Mouse (Mus musculus): ENCODE results near the gene Nmb.
A peak's percentile ranks its signal among the peaks of the same experiment; 100 is the strongest.

Gene Nmb

DNA sequence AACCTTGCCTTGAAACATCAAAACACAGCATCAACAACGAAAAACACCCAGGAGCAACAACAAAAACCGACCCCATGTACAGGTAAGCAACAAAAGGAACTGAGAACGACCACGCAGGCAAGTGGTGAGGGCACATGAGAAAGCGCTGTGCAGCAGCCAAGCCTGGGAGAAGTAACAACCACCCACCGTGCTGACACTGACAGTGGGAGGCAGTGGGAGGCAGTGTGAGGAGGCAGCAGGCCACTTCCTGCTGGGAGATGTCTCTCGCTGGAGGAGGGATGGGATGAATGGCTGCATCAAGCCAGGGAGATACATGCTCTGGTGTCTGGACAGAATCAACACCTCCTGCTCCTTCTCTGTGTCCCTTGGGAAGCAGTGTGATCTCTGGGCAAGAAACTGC lies 7.7 kb downstream of the Nmb start:
- no peak for DNase-seq

DNA sequence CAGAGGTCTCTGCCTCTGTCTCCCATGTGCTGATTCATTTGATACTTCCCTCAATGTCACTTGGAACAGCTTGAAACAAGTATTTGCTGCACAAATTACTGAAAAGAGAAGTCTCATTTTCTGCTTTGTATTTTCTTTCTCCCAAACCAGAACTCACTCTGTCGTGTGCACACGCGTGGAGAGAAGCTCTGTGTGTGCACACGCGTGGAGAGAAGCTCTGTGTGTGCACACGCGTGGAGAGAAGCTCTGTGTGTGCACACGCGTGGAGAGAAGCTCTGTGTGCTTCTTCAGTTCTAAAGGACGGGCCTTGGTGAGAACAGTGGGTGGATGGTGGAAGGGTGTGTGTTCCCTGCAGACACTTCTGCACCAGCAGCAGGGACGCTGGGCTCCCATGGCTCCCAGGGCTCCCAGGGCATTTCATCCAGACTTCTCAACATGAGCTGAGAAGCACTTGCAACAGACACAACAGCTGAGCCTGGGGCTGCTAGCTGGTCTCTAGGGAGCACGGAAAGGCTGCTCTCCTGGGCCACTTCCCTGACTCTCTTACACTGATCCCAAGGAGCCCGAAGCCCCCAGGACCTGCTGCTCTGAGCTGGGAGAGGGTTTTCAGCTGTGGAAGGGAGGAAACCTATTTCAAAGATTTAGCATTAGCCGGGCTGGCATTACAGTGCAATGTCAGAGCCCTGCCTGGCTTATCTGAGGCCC lies 9.9 kb downstream of the Nmb start:
- DNase-seq = no peak

DNA sequence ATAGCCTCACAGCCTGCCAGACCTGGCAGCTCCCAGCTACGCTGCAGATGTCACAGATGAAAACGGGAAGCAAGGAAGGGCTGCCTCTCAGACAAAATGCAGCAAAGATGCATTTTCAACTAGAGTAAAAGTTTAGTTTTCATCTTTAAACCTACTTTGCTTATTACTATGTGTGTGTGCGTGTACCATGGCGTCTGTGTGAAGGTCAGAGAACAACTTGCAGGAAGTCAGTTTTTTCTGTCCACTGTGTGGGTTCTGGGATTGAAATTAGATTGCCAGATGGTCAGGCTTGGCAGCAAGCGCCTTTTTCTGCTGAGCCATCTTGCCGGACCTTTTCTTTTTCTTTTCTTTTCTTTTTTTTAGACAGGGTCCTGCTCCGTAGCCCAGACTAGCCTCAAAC lies 10.7 kb downstream of the Nmb start:
- DNase-seq = no peak

DNA sequence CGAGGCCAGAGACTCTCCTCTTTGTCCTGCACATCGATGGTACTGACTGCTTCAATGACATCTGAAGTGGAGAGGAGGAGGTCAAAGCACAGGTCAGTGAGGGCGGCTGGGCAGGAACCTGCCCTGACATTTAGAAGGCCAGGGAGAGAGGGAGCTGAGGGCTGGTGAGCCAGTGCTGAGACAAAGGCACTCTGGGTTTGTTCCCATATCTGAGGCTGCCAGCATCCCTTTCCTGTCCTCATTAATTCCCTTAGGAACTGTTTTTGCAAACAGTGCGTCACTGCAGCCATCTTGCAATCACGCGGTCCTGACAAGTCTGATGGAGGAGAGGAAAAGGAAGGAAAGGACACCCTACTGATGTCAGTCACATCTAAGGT lies 11.1 kb downstream of the Nmb start:
- DNase-seq = peak; percentile 52

DNA sequence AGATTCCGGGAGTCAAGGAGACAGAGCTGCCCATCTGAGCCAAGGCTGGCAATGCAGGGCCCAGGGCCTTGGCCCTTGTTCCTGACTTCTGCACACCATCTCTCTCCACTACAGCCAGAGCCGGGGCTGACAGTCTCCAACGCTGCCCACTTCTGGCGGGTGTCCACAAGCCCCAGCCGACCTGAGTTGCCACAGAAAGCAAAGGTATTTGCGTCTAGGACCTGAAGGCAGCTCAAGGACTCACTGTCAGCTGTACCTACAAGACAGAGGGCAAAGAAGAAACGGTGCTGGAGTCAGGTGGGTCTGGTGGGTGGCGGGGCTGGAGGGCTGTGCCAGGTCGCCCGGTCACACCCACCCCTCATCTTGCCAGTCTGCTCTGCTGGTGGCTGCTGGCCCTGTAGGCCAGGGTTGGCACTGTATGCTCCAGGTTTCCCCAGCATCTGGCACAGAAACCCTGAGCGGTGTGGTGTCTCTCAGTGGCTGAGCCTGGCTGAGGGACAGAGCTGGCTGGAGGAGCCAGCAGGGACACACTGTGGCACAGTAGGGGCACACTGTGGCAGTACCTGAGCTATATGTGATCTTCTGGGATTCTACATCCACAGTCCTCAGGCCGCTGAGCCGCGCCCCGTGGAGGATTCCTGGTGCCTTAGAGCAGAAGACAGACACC lies 11.7 kb downstream of the Nmb start:
- no peak for DNase-seq

DNA sequence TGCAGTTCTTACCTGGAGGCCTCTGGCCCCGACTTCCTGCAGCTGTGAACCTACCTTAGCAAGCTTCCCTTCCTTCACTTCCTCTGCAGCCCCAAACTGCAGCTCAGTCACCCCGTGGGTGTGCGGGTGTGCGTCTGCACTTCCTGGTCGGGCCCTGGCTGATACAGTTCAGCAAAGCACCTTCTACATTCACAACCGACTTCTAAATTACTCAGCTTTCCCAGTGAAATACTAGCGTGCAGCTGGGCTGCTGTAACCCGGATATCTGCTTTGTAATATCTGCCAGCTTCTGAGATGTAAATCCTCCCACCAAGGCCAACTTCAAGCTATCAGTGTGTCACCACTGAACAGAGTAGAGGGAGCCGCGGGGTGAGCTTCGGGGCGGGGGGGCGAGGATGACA lies 15.0 kb downstream of the Nmb start:
- no peak for DNase-seq

DNA sequence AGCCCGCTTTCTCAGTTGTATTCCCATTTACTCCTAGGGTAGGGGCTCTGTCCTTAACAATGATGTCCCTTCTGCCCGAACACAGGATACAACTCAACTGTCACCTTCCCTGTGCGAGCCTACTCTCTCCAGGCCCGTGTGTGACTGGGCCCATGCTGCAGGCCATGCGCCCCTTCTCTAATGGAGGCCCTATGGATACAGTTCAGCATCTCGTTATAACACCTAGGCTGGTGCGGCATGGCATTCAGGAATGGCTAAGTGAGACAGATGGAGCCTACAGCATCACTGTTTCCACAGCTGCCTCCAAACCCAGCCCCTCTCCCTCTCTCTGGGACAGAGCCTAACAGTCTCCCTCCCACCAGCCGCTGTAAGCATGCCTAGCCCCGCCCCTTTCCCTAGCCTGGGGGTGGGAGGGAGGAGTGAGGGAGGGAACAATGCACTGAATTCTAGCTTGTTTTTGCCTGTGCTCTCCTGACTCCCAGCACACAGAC lies 15.8 kb downstream of the Nmb start:
- peak; percentile 65 for DNase-seq

DNA sequence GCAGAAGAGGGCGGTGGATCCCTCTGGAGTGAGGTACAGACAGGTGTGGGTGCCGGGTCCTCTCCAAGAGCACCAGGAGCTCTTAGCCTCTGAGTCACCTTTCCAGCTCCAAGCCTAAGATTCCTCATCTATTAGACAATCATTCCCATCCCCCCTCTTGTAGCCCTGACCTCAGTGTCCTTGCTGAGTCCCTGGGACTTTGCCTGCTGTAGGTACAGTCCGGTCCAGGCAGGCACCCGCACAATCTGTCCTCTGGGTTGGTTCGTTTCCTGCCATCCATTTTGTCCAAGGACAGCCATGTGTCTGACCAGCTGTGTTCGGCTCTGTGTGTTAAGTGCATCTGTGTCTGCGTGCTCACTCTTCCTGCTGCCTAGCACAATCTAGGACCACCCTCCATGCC lies 16.3 kb downstream of the Nmb start:
- no peak for DNase-seq

DNA sequence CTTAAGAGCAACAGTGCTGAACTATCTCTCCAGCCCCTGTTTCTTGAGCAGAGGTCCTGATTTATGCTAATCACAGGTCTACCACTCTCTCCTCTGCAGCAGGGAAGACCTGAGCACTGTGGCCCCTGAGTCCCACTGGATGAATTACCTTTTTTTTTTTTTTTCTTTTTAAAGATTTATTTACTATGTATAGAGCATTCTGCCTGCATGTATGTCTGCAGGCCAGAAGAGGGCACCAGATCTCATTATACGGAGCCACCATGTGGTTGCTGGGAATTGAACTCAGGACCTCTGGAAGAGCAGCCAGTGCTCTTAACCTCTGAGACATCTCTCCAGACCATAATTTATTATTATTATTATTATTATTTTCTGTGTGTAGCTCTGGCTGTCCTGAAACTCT lies 19.2 kb downstream of the Nmb start:
- DNase-seq = no peak

DNA sequence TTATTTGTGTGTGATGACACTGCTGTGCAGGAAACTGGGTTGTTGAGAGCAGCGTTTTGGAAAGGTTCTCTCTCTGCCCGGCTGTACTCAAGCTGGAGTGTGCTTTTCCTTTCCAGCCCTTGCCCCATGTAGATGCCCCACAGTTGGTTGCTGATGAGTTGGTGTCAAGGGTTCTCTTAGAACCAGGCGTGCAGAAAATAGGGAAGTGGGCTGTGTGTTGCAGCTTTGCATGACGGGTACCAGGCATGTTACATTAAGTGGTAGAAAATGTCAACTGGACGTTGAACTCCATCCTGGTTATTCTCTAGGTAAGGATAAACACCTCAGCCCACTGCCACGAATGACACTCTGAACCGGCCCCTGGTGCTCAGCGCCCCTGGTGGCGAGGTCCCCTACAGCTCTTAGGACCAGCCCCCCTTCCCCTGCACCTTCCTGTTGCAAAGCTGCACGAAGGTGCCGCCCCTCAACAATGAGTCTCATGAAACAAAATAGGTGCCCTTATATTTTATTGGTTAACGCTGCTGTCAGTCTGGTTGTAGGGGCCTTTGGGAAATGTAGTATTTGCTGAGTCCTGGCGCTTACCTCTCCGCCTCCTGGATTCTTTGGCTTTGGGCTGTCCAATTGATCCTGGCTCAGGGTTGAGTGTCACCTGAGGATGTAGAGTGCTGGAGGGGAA lies 21.9 kb downstream of the Nmb start:
- peak; percentile 83 for DNase-seq

DNA sequence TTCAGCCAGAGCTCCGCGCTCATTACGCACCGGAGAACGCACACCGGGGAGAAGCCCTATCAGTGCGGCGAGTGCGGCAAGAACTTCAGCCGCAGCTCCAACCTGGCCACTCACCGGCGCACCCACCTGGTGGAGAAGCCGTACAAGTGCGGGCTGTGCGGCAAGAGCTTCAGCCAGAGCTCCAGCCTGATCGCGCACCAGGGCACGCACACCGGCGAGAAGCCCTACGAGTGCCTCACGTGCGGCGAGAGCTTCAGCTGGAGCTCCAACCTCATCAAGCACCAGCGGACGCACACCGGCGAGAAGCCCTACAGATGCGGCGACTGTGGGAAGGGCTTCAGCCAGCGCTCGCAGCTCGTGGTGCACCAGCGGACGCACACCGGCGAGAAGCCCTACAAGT lies 29.1 kb downstream of the Nmb start:
- no peak for DNase-seq

DNA sequence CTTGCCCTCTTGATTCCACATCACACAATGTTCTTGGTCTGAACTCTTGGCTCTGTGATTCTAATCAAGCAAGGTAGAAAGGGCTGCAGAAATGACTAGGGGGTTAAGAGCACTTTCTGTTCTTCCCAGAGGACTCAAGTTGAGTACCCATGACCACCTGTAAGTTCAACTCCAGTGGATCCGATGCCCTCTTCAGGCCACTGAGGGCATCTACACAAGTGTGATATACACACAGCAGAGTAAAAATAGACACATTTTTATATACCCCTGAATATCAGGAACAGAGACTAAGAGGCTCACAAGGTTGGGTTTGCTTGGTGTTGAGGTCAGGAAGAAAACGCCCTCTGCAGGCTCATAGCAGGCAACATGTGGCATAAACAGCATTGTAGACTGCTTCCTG lies 31.2 kb downstream of the Nmb start:
- no peak for DNase-seq

DNA sequence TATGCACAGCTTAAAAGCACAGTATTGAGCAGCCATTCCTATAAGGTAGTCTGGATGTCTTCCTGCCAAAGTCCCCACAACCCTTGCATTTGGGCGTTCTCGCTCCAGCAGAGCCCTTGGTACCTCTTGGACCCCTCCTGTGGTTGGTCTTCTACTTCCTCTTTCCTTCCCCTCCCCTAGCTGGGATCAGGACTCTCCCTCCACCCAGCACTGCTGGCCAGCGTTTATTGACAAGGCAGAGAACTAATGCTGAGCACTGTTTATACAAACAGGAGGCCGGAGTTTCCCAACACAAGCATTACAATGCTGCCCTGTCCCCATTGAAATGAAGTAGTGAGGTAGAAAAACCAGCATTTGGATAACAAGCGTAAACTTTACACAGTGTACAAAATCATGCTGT lies 31.8 kb downstream of the Nmb start:
- no peak for DNase-seq

DNA sequence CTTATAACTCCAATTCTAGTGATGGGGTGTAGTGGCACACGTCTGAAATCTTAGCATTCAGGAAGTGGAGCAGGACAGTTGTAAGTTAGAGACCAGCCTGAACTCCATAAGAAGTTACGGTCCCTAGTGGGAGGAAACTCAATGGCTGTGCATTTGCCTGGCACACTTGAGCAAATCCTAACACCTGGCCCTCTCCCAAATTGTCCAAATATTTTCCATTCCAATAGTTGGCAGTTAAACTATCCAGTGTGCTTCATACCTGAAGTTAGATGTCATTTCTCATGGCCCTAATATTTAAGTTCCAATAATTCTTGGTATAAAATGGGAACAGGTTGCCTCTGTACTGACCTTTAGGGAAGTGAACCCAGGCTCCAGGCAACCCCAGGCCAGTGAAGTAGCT lies 36.2 kb downstream of the Nmb start:
- DNase-seq = peak; percentile 45

DNA sequence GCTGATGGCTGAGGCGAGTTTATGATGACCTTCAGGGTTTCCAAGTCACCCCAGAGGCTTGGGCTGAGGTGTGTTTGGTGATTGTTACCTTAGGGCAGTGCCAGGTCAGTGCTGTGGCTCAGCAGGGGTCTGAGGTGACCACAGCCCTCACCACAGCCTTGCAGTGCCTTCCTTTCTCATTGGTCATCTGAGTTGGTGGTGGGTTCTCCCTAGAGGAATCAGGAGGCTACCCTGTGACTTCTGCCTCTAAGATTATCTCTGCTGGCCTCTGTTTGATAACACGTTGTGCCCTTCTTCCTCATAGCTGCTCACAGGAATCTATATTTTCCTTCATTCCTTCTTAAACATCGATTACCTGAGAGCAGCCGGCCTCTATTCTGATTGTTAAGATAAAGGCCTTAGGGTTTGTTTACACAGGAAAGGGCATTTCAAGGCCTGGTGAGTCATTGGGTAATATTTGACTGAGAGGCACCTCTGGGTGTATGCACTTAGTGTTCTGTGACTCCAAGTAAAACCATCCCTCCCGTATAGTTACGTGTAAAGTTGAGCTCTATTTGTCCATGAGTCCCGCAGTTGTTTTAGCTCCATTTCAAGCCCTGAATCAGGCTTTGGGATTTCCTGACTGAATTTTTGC lies 38.2 kb downstream of the Nmb start:
- peak; percentile 58 for DNase-seq

DNA sequence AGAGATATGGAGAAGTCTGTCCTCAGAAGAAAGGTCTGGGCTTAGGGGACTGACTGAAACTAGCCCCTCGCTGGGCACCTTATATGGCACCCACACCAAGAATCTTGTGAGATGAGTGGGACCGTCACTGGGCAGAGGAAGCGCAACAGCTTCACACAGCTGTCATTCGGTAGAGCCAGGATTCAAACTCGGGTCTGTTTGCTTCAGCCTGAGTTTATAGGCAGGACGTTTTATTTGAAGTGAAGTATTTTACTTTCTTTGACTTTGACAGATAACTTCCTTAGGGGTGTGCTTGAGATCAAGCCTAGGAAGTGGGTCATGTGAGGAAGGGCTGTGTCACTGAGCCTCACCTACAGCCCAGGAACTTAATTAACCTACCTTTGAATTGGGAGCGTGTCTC lies 39.4 kb downstream of the Nmb start:
- no peak for DNase-seq

DNA sequence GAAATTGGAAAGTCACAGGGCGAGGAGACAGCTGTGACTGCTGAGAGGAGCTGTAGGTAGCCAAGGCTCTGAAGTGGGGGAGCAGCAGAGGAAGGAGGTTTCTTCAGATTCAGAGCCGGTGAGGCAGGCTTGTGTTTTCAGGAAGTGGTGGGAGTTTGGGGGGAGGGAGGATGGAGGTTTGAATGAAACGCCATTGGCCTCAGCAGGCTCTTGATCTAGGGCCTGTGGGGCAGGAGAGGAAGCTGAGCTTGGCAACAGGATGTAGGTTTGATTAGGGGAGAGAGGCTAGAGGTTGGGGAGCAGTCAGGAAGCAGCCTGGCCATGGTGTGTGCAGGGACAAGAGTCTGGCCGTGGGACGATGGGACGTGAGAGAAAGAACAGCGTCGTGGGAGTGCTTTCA lies 40.0 kb downstream of the Nmb start:
- DNase-seq = peak; percentile 44

DNA sequence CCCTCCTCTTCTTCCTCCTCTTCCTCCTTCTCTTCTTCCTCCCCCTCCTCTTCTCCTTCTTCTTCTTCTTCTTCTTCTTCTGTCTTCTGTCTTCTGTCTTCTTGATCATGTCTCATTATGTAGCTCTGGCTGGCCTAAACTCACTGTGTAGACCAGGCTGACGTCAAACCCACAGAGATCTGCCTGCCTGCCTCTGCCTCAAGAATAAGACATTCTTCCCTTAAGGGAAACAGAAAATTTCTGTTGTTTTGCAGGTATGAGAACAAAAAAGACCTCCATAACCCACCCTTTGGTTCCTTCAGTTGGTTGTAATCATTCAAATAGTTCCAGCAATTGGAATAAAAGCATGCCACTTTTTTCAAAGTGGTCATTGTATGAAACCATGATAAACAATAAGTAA lies 40.7 kb downstream of the Nmb start:
- DNase-seq = no peak

DNA sequence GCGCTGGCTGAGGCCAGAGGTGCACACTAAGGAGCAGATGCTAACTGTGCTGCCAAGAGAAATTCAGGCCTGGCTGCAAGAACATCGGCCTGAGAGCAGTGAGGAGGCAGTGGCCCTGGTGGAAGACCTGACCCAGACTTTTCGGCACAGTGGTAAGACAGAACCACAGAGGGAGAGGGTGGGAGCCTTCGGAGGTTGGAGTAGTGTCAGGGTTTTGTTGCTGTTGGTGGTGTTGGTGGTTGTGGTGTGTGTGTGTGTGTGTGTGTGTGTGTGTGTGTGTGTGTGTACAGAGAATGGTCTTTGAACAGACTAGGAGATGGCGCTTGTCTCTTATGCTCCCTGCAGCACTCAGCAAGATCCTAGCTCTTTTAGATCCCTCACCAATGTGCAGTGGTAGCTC lies 41.4 kb downstream of the Nmb start:
- no peak for DNase-seq

DNA sequence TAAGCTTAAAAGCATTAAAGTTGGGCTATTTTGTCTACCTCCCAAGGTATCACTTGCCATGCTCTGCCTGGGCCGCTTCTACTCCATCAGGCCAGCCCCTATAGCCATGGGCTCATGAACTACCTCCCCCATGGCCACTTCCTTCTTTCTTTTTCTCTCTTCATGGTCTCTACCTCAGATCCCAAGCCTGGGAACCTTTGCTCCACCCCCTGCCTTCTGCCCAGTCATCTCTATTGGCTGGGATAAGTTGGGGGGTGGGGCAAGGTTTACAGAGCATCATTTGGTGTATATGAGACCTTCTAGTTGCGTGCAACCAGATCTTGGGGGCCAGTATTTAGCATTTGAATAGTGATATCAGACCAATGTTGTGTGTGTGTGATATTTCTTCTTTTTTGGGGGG lies 42.4 kb downstream of the Nmb start:
- DNase-seq = no peak

DNA sequence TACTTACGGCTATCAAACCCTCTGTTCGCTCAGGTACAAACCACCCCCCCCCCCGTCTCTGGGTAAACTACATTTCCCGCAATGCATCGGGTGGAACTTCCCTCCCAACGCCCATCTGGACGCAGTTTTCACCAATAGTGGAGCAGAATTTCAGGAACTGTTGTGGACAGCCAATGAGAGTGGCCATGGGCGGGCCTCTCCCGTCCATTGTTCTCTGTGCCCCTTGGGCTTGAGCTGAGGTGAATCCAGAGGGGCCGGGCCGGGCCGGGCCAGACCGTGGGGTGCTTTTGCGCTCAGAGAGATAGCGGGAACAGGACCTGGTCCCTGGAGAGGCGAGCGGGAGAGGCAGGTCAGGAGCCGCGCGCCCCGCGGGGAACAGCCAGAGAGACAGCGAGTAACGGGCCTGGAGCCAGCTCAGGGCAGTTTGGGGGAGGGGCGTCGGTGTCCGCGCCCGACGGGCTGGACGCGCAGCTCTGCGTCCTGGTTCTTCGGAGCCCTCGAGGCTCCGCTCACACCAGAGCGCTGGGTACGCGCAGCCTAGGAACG lies 44.1 kb downstream of the Nmb start, which contains the start of gene Zscan2:
Gene Zscan2 (plus strand): TSS at position 192 of the 546 bp plus-strand sequence.
- DNase-seq = peak; percentile 94

DNA sequence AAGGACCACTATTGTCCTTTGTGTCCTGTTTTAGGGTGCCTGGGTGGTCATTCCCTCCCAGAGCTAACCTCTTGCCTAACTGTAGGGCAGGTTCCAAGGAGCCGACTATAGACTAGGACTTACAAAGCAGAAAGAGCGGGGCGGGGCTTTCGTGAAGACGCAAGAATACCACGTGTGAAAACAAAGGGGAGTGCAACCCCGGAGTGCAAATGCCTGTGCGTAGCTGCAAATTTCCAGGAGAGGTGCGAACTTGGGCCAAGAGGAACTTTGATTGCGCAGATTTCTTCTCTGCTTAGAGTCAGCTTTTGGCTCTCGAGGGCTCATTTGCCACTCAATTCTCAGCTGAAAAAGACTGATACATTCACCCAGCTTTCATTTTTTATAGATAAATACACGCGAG lies 44.6 kb downstream of the Nmb start:
- peak; percentile 74 for DNase-seq

DNA sequence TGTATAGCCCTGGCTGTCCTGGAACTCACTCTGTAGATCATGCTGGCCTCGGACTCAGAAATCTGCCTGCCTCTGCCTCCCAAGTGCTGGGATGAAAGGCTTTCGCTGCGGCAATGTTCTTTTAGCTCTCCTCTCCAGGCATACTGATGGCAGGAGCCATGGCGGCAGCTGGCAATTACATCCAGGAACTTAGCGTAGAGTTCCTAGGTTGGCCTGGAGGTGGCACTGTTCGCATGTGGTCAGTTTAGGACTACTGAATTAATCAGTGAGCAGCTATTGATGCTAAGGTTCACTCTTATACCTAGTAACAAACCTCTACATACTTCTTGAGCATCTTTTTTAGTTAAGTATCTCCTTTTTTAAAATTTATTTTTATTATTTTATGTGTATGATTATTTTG lies 47.7 kb downstream of the Nmb start:
- peak; percentile 88 for DNase-seq
